Mouse (Mus musculus) erythroblast, embryonic 14.5 days (primary cell): ENCODE measurements around the gene Tdp1.

Source experiments
- GATA1 ChIP-seq: IDR thresholded peaks from 2 replicates; pipeline ENCODE4 v1.6.1; 2012; ENCODE audit warnings: low read length, inconsistent platforms, mixed read lengths
- TAL1 ChIP-seq: IDR thresholded peaks from 3 replicates; pipeline ENCODE4 v1.6.1; 2012; ENCODE audit warnings: low read length, inconsistent platforms, mixed read lengths

GRCm38 (mm10) chr12:99995951-99996350 is 111.6 kb downstream of the Tdp1 start:
- TF ChIP-seq GATA1 = no peak
- no peak for TF ChIP-seq TAL1
